Mouse (Mus musculus): Measurements from ENCODE around the gene Mrpl10.

GRCm38 (mm10) chr11:97082977-97083376 lies 41.6 kb downstream of the Mrpl10 start:
- TF ChIP-seq CTCF (IDR thresholded peaks at IDR 0.05; ENCODE audit: low read depth) (peak; percentile 76), EP300 (optimal IDR thresholded peaks at IDR 0.05) (no peak)
